Mouse (Mus musculus): ENCODE measurements around the gene Tph2. TPM values are rescaled to one million over a fixed set of nuclear protein-coding genes. Genes with fewer than 3 reads are reported as not detected.

The Tph2 gene
- polyA plus RNA-seq, 1 experiment from 2014 or later = not detected

DNA sequence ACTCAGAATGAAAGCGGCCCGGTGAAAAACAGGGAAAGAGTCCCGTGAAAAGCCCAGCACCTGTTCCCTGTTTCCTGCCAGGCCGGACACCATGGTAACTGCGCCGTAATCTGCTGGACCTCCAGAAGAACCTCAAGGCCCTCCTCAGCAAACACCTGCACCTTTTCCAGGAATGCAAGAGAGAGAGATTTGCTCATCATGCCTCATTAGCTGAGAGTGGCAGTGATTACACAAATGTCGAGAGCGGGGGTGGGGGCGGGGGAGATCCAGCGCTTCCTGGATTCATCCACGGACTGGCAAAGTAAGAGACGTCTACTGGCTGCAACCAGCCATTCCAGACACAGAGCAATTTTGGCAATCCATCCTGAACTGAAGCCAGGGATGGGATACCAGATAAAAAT, 9.2 kb downstream of the Tph2 start:
- no peak for ATAC-seq (replicated peaks; ENCODE audit: low FRiP score, low read depth)
- 33% methylated on average over 12 of the region's 12 CpGs for WGBS

DNA sequence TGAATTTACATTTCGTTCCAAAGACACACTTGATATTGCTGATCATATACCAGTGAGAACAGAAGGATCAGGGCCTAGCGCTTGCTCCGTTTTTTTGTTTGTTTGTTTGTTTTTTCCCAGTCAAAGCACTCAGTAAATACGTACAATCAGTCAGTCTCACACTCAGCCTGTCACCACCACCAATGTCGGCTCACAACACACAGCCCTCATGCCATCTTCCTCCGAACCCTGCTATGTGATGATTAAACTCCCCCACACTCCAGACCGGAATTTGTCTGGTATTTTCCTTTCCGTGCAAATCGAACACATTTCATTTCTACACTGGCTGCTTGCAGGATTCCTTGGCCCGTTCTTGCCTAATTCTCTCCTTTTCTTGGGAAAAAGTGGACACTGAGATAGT, 11.5 kb downstream of the Tph2 start:
- H3K4me1 ChIP-seq (replicated peaks; ENCODE audit: insufficient read depth, low read length) = no peaks in the 10 kb centered on the region
- H3K4me3 ChIP-seq (replicated peaks; ENCODE audit: low read depth, low read length) = no peak overlapping the region
- WGBS = 51% methylated on average over 10 of the region's 10 CpGs
- no peaks in the 10 kb centered on the region for H3K27me3 ChIP-seq (ENCODE audit: insufficient read depth, low read length)
- no peak for TF ChIP-seq CTCF (IDR thresholded peaks at IDR 0.05; ENCODE audit: low read depth)
- no peaks in the 10 kb centered on the region for H3K9me3 ChIP-seq (replicated peaks; ENCODE audit: low read length)
- H3K4me2 ChIP-seq (ENCODE audit: low read length) = no peak overlapping the region
- DNase-seq (ENCODE audit: low spot score) = no peak
- H3K9ac ChIP-seq (ENCODE audit: low read depth, low read length) = no peak overlapping the region
- no peak for ATAC-seq (replicated peaks; ENCODE audit: low FRiP score, low read depth)
- H3K27ac ChIP-seq = no peak overlapping the region
- H3K36me3 ChIP-seq (ENCODE audit: insufficient read depth, low read length) = no peaks in the 10 kb centered on the region

More for the DNA sequence above, 9.2 kb downstream of the Tph2 start:
- no peak overlapping the region for H3K9ac ChIP-seq (ENCODE audit: low read depth, low read length)
- H3K27ac ChIP-seq = no peak overlapping the region
- no peak overlapping the region for H3K4me2 ChIP-seq (ENCODE audit: low read length)
- DNase-seq (ENCODE audit: low spot score) = no peak
- no peak overlapping the region for H3K4me3 ChIP-seq (replicated peaks; ENCODE audit: low read depth, low read length)
- no peak for TF ChIP-seq CTCF (IDR thresholded peaks at IDR 0.05; ENCODE audit: low read depth)
- no peaks in the 10 kb centered on the region for H3K27me3 ChIP-seq (ENCODE audit: insufficient read depth, low read length)
- no peaks in the 10 kb centered on the region for H3K9me3 ChIP-seq (replicated peaks; ENCODE audit: low read length)
- no peaks in the 10 kb centered on the region for H3K36me3 ChIP-seq (ENCODE audit: insufficient read depth, low read length)
- no peaks in the 10 kb centered on the region for H3K4me1 ChIP-seq (replicated peaks; ENCODE audit: insufficient read depth, low read length)

DNA sequence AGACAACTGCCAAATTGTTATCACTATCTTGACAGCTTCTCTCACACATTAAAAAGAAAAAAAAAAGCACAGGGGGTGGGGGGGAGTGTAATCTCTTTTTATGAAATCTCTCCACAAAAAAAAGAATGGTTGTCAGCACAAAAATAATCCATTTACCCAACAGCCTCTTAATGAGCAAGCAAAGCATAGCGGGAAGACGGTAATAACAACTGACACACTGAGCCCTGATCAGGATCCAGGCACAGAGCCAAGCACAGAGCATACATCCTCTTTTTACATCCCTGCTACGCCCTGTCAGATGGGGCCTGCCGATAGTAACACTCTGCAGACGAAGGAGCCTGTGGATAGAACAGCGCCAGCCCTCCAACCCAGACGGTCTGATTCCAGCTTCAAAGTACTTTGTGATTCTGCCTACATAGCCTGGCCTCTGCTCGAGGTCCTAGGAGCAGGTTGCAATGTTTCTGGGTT, 13.4 kb downstream of the Tph2 start:
- H3K27me3 ChIP-seq (ENCODE audit: insufficient read depth, low read length) = no peaks in the 10 kb centered on the region
- no peaks in the 10 kb centered on the region for H3K36me3 ChIP-seq (ENCODE audit: insufficient read depth, low read length)
- WGBS = 61% methylated on average over 8 of the region's 8 CpGs
- no peak overlapping the region for H3K4me2 ChIP-seq (ENCODE audit: low read length)
- DNase-seq (ENCODE audit: low spot score) (no peak), ATAC-seq (replicated peaks; ENCODE audit: low FRiP score, low read depth) (no peak)
- no peaks in the 10 kb centered on the region for H3K9me3 ChIP-seq (replicated peaks; ENCODE audit: low read length)
- no peak for TF ChIP-seq CTCF (IDR thresholded peaks at IDR 0.05; ENCODE audit: low read depth)
- H3K4me1 ChIP-seq (replicated peaks; ENCODE audit: insufficient read depth, low read length) = no peaks in the 10 kb centered on the region
- H3K9ac ChIP-seq (ENCODE audit: low read depth, low read length) = no peak overlapping the region
- H3K27ac ChIP-seq = no peak overlapping the region
- H3K4me3 ChIP-seq (replicated peaks; ENCODE audit: low read depth, low read length) = no peak overlapping the region

DNA sequence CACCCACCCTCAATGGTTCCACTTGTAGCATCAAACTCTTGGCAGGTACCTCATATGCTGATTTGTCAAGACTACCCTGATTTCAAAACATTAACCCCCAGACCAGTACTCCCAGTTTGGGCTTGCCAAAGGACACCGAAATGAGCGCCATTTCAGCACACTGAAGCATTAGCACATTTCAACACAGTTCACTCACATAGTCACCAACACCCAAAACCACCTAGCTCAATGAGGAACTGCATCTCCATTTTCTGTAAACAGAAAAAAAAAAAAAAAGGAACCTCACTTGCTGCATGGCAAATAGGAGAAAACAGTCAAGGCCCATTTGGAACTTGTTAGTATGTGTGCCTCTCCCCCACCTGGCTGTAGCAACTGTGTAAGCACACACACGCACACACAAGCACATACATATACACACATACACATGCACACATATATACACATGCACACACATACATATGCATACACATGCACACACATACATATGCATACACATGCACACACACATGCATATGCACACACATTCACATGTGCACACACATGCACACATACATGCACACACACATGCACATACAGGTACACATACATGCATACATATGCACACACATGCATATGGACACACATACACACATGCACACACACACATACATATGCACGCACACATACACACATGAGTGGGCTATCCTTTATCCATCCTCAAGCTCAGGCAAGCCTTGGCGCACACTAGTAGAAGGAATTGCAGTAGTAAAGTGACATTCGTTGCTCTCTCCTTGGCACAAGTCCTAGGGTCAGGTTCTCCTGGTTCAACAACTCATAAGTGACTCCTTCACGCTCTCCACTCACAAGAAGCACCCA, 14.1 kb downstream of the Tph2 start:
- H3K9me3 ChIP-seq (replicated peaks; ENCODE audit: low read length) = no peaks in the 10 kb centered on the region
- ATAC-seq (replicated peaks; ENCODE audit: low FRiP score, low read depth) (no peak), DNase-seq (ENCODE audit: low spot score) (no peak)
- no peak overlapping the region for H3K9ac ChIP-seq (ENCODE audit: low read depth, low read length)
- WGBS = 88% methylated on average over 7 of the region's 7 CpGs
- no peaks in the 10 kb centered on the region for H3K36me3 ChIP-seq (ENCODE audit: insufficient read depth, low read length)
- no peaks in the 10 kb centered on the region for H3K27me3 ChIP-seq (ENCODE audit: insufficient read depth, low read length)
- H3K4me1 ChIP-seq (replicated peaks; ENCODE audit: insufficient read depth, low read length) = no peaks in the 10 kb centered on the region
- H3K4me3 ChIP-seq (replicated peaks; ENCODE audit: low read depth, low read length) = no peak overlapping the region
- TF ChIP-seq CTCF (IDR thresholded peaks at IDR 0.05; ENCODE audit: low read depth) = no peak
- H3K4me2 ChIP-seq (ENCODE audit: low read length) = no peak overlapping the region
- H3K27ac ChIP-seq = no peak overlapping the region

DNA sequence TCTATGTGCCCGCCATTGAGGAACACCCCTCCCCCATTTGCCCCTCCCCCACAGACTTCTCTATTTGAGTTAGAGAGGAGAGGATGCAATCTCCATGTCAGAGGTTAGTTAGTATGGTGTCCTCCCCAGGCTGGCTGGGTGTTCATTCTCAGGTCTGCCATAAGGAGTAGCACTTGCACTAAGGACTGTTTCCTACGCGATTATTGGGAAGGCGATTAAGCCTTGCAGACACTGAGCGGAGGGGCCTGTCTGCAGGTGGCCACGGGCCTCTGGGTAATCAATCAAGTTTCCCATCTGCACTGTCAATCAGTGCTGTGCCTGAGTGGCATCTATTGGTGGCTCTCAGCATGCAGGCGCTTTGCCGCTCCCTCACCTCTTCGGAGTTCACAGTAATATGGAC, 15.4 kb downstream of the Tph2 start:
- no peaks in the 10 kb centered on the region for H3K36me3 ChIP-seq (ENCODE audit: insufficient read depth, low read length)
- 33% methylated on average over 9 of the region's 9 CpGs for WGBS
- H3K9ac ChIP-seq (ENCODE audit: low read depth, low read length) = no peak overlapping the region
- DNase-seq (ENCODE audit: low spot score) (no peak), ATAC-seq (replicated peaks; ENCODE audit: low FRiP score, low read depth) (0 out of 2 replicates have a peak, but pooled peaks have one; percentile 21)
- no peak overlapping the region for H3K4me3 ChIP-seq (replicated peaks; ENCODE audit: low read depth, low read length)
- no peaks in the 10 kb centered on the region for H3K9me3 ChIP-seq (replicated peaks; ENCODE audit: low read length)
- H3K27ac ChIP-seq = no peak overlapping the region
- no peaks in the 10 kb centered on the region for H3K4me1 ChIP-seq (replicated peaks; ENCODE audit: insufficient read depth, low read length)
- TF ChIP-seq CTCF (IDR thresholded peaks at IDR 0.05; ENCODE audit: low read depth) = no peak
- H3K27me3 ChIP-seq (ENCODE audit: insufficient read depth, low read length) = no peaks in the 10 kb centered on the region
- no peak overlapping the region for H3K4me2 ChIP-seq (ENCODE audit: low read length)

DNA sequence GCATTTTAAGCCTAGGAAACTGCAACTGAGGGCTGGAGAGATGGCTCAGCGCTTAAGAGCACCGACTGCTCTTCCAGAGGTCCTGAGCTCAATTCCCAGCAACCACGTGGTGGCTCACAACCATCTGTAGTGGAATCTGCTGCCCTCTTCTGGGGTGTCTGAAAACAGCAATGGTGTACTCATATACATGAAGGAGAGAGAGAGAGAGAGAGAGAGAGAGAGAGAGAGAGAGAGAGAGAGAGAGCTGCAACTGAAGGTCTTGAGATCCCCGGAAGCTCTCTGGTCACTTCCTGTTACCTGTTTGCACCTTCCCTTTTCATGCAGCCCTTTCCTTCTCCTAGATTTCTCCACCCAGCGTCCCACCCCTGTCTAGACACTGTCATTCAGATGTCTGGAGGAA, 24.5 kb downstream of the Tph2 start:
- no peaks in the 10 kb centered on the region for H3K36me3 ChIP-seq (ENCODE audit: insufficient read depth, low read length)
- TF ChIP-seq CTCF (IDR thresholded peaks at IDR 0.05; ENCODE audit: low read depth) = no peak
- no peaks in the 10 kb centered on the region for H3K9me3 ChIP-seq (replicated peaks; ENCODE audit: low read length)
- H3K27ac ChIP-seq = no peak overlapping the region
- H3K9ac ChIP-seq (ENCODE audit: low read depth, low read length) = no peak overlapping the region
- H3K4me3 ChIP-seq (replicated peaks; ENCODE audit: low read depth, low read length) = no peak overlapping the region
- H3K27me3 ChIP-seq (ENCODE audit: insufficient read depth, low read length) = no peaks in the 10 kb centered on the region
- ATAC-seq (replicated peaks; ENCODE audit: low FRiP score, low read depth) (no peak), DNase-seq (ENCODE audit: low spot score) (no peak)
- H3K4me2 ChIP-seq (ENCODE audit: low read length) = no peak overlapping the region
- no peaks in the 10 kb centered on the region for H3K4me1 ChIP-seq (replicated peaks; ENCODE audit: insufficient read depth, low read length)
- 75% methylated on average over 5 of the region's 5 CpGs for WGBS

All from kidney, postnatal 0 days (tissue).